Mouse (Mus musculus) spleen, adult 18-20 months (tissue): Measurements from ENCODE around the gene Olfr978.
"Not testable (repeated sequence)": the region's sequence is repeated elsewhere in the genome, so short reads cannot be mapped to it uniquely, and the experiment has no call there.

Source experiments
- DNase-seq, 2 experiments: peaks; one replicate each; pipeline ENCODE4 v3.0.0; 2022; ENCODE audit warnings: mixed read lengths in 2 of 2

Olfr978 gene

DNA sequence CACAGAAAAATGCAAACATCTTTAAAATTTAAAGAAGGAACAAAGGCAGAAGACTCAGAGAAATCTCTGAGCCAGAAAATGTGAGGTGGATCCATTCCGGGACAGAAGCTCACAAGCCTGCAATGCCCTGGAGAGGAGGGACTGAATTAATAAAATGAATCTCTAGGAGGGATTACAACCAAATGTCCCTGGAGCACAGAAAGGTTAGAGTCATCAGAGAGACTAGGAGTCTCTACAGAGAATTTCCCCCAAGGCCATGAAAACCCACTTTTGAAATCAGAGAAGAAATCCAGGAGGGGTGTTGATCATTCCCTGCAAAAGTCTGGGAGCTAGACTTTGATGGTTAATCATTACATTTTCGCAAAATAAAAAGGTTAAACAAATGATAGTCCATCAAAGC lies at the start of gene Olfr978:
Gene Olfr978 (plus strand): TSS at position 301 of the 400 bp plus-strand sequence.
- no peak for DNase-seq

- no peak for DNase-seq
Measured at GRCm38 (mm10) chr9:39951946-39952345, 40.0 kb upstream of the Olfr978 start, which contains the start of gene Olfr975. Gene Olfr975, minus strand, starts transcription at chr9:39952046.

- not testable (repeated sequence) for DNase-seq
Measured at GRCm38 (mm10) chr9:39961033-39961432, 30.9 kb upstream of the Olfr978 start, which contains the start of gene Olfr976. Gene Olfr976, minus strand, starts transcription at chr9:39961133.

GRCm38 (mm10) chr9:39976581-39977145 lies 15.2 kb upstream of the Olfr978 start:
- DNase-seq: not testable (repeated sequence)

- DNase-seq: no peak
Measured at GRCm38 (mm10) chr9:40003365-40003764, 11.5 kb downstream of the Olfr978 start, which contains the start of gene Olfr979. Gene Olfr979, minus strand, starts transcription at chr9:40003465.

- DNase-seq: no peak
Measured at GRCm38 (mm10) chr9:40009482-40009881, 17.6 kb downstream of the Olfr978 start, which contains the start of gene Olfr980. Gene Olfr980, minus strand, starts transcription at chr9:40009582.

GRCm38 (mm10) chr9:40021164-40021563 lies 29.3 kb downstream of the Olfr978 start, which contains the start of gene Olfr981:
Gene Olfr981, plus strand, starts transcription at chr9:40021464.
- DNase-seq: no peak
